Mouse (Mus musculus) lung, embryonic 14.5 days (tissue): Measurements from ENCODE around the gene Efcab12. TPM values are rescaled to one million over a fixed set of nuclear protein-coding genes. Genes with fewer than 3 reads are reported as not detected.

Experiments used
- ATAC-seq: fragments of 200-750 bp; cut with Nextera tagmentation; 2 replicates; pipeline ENCODE4 v1.8.0; 2017; ENCODE audit warnings: mild to moderate bottlenecking, moderate TSS enrichment, moderate library complexity; ENCODE audit not compliant: insufficient read depth
- DNase-seq: peaks from one replicate; pipeline ENCODE4 v3.0.0-alpha.2; 2015
- H3K27ac ChIP-seq: fragments of 300-500 bp; sonication (generic); 2 replicates; pipeline ENCODE4 v1.5.1; 2014; ENCODE audit warnings: low read depth, mild to moderate bottlenecking, moderate library complexity
- H3K27me3 ChIP-seq: fragments of 300-500 bp; sonication (generic); 2 replicates; pipeline ENCODE4 v1.6.1; 2014; ENCODE audit warnings: low read length, control low read depth; ENCODE audit not compliant: insufficient read depth
- H3K36me3 ChIP-seq: fragments of 300-500 bp; sonication (generic); 2 replicates; pipeline ENCODE4 v1.6.1; 2014; ENCODE audit warnings: control low read depth; ENCODE audit not compliant: insufficient read depth
- H3K4me1 ChIP-seq: fragments of 300-500 bp; sonication (generic); 2 replicates; pipeline ENCODE4 v1.6.1; 2014; ENCODE audit warnings: antibody characterized with exemption, control low read depth; ENCODE audit not compliant: insufficient read depth
- H3K4me2 ChIP-seq: fragments of 300-500 bp; sonication (generic); 2 replicates; pipeline ENCODE4 v1.6.1; 2014; ENCODE audit warnings: mild to moderate bottlenecking
- H3K4me3 ChIP-seq: fragments of 300-500 bp; sonication (generic); 2 replicates; pipeline ENCODE4 v1.5.1; 2014; ENCODE audit warnings: low read depth, low read length
- H3K9ac ChIP-seq: fragments of 300-500 bp; sonication (generic); 2 replicates; pipeline ENCODE4 v1.6.1; 2014
- H3K9me3 ChIP-seq: fragments of 300-500 bp; sonication (generic); 2 replicates; pipeline ENCODE4 v1.6.1; 2016; ENCODE audit warnings: low read depth, low read length, control low read depth
- CTCF ChIP-seq: IDR thresholded peaks from 2 replicates; pipeline ENCODE4 v1.5.1; 2016; ENCODE audit warnings: antibody characterized with exemption, low read depth
- WGBS: fragments of 180-500 bp; shearing (Covaris S2); extraction: QIAGEN DNeasy Blood & Tissue Kit; methylation state at CpG from one replicate; pipeline ENCODE4 v1.1.7; 2014; 5-methylcytosine and 5-hydroxymethylcytosine counted together
- polyA plus RNA-seq: library from polyadenylated mRNA; unstranded; fragments of >200 nt; fragmentation: Nextera tagmentation; extraction: Ambion mirVana; gene quantifications from 2 replicates; pipeline ENCODE4 v1.2.1, GENCODE M21; 2014

Gene Efcab12
- polyA plus RNA-seq, 1 experiment from 2014 or later = 0.87 TPM

DNA sequence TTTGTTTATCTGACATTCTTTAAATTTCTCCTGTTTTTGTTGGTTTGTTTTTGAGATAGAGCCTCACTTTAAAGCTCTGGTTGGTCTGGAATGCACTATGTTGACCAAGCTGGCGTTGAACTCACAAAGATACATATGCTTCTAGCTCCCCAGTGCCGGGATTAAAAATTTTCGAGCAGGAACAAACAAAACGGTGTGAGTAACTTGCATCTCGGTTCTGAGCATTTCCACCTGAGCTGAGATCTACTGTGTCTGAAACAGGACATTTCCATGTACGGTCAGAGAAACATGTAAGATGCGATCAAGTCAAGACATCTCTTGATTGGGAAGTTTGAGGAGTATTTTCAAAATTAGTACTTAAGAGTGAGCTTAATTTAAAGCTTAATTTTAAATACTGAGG, 15.8 kb upstream of the Efcab12 start:
- peak overlapping the region; percentile 82 for H3K4me2 ChIP-seq
- DNase-seq (peak; percentile 34), ATAC-seq (no peak)
- peak overlapping the region; percentile 91 for H3K27ac ChIP-seq
- no peak for TF ChIP-seq CTCF
- H3K4me1 ChIP-seq = peaks cover 27% of the 10 kb centered on the region
- H3K9ac ChIP-seq = peak overlapping the region; percentile 56
- peak overlapping the region; percentile 60 for H3K4me3 ChIP-seq
- H3K9me3 ChIP-seq = no peaks in the 10 kb centered on the region
- H3K36me3 ChIP-seq = peaks cover 9% of the 10 kb centered on the region
- 36% methylated on average over 7 of the region's 7 CpGs for WGBS
- H3K27me3 ChIP-seq = no peaks in the 10 kb centered on the region

DNA sequence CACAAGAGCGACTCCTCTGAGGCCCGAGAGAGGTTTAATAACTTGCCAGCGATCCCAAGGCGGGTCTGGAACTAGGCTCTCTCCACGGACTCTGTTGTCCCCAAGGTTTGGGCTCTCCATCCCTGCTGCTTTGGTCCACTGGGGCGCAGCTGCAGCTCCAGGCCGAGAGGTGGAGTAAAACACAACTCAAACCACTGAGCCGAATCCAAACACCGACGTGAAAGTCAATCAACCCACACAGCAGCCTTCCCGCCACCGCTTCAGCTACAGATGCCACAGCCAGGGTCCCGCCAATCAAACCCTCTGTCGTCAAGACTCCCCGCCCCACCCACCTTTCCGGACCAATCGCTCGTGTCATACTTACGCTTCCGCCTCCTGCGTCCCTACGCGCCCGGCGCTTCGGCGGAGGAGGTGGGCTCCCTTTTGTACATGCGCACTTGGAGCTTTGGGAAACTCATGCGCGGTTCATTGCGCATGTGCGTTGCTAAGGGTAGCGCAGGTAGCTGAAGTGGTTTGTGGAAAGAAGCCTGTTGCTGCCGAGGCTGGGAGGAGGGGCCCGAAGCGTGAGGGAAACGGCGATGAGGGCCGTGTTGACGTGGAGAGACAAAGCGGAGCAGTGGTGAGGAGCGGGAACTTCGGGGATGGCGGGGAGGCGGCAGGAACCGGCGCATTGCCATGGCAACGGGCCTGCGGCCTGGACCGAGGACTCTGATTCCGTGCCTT, 15.0 kb upstream of the Efcab12 start, which contains the start of the genes Mbd4 and Ift122:
Mbd4 (minus strand) TSS at position 281 of the 723 bp plus-strand sequence.
Ift122 (plus strand) TSS at position 380 of the 723 bp plus-strand sequence.
- WGBS = under 1% methylated on average over 49 of the region's 51 CpGs

DNA sequence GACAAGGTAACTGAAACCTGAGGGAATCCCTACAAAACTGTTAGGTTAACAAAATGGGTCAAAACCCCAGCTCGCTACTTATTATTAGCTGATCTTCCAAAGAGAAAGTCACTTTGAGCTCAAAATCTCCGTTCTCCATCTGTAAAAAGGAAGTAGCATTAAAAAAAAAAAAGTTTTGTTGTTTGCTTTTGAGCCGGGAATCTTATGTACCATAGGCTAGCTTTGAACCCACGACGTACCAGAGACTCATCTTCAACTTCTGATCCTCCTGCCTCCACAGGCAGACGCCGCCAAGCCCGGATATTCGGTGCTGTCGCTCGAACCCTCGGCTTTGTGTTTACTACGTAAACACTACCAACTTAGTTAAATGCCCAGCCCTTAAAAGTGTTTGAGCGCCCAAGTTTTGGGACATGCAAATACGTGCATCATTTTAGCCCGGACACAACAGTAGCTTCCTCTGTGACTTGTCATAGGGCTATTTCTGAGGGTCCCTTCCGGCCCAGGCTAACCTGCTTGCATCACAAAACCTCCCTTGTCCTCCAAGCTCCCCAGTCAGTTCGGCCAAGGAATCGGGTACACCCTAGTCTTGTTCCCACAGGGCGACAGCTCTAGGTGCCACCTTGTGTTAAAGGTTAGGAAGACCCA, 14.4 kb upstream of the Efcab12 start:
- H3K27me3 ChIP-seq = no peaks in the 10 kb centered on the region
- peak overlapping the region; percentile 94 for H3K27ac ChIP-seq
- no peaks in the 10 kb centered on the region for H3K9me3 ChIP-seq
- TF ChIP-seq CTCF = no peak
- ATAC-seq = no peak
- peaks cover 18% of the 10 kb centered on the region for H3K36me3 ChIP-seq
- 6% methylated on average over 20 of the region's 20 CpGs for WGBS
- H3K4me1 ChIP-seq = peaks cover 23% of the 10 kb centered on the region
- no peak for DNase-seq
- H3K4me2 ChIP-seq = peak overlapping the region; percentile 82
- peak overlapping the region; percentile 60 for H3K4me3 ChIP-seq
- peak overlapping the region; percentile 64 for H3K9ac ChIP-seq

More for the DNA sequence above, 15.0 kb upstream of the Efcab12 start, which contains the start of the genes Mbd4 and Ift122:
- Histone ChIP-seq H3K9ac (peak within 1 kb of the TSS; percentile 64), H3K4me2 (peak within 1 kb of the TSS; percentile 82), H3K27me3 (no peaks in the 10 kb centered on the region), H3K9me3 (no peaks in the 10 kb centered on the region), H3K36me3 (peaks cover 16% of the 10 kb centered on the region), H3K4me3 (peak within 1 kb of the TSS; percentile 60), H3K4me1 (peaks cover 26% of the 10 kb centered on the region), H3K27ac (peak within 1 kb of the TSS; percentile 94)
- peak; percentile 98 for ATAC-seq
- peak; percentile 100 for DNase-seq
- peak; percentile 71 for TF ChIP-seq CTCF

DNA sequence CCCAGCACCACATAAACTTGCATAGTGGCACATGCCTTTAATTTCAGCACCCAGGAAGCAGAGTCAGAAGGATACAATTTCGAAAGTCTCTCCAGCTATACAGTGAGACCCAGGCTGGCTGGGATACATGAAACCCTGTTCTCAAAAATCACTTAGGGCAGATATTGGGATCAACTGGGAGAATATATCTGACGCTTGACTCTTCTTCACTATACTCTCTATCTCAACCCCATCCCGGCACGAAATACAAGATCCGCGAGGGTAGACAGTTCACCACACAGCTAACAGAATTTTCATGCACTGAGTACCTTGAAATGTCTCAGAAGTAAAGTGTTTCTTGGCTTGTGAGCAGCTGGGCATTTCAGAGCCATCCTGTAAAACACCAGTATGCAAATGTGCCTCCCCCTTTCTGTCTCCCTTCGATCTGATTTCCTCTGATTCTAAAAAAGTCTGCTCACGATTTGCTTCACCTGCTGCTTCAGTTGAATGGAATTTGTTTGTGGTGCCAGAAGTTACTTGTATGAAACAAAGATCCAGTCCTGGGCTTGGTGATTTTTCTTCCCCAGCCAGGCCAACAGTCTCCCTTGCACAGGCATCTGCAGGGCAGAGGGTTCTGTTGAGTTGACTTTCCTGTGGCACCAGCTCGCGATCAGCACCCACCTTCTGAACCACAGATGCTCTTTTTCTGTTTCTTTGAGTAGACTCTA, 10.5 kb upstream of the Efcab12 start:
- peaks cover 29% of the 10 kb centered on the region for H3K36me3 ChIP-seq
- no peak overlapping the region for H3K4me3 ChIP-seq
- no peak for TF ChIP-seq CTCF
- no peaks in the 10 kb centered on the region for H3K27me3 ChIP-seq
- H3K4me2 ChIP-seq = no peak overlapping the region
- no peak overlapping the region for H3K9ac ChIP-seq
- no peaks in the 10 kb centered on the region for H3K9me3 ChIP-seq
- WGBS = 92% methylated on average over 10 of the region's 10 CpGs
- no peak for DNase-seq
- 0 out of 2 replicates have a peak, but pooled peaks cover under 1% of the 10 kb centered on the region for H3K4me1 ChIP-seq
- ATAC-seq = no peak
- H3K27ac ChIP-seq = no peak overlapping the region

DNA sequence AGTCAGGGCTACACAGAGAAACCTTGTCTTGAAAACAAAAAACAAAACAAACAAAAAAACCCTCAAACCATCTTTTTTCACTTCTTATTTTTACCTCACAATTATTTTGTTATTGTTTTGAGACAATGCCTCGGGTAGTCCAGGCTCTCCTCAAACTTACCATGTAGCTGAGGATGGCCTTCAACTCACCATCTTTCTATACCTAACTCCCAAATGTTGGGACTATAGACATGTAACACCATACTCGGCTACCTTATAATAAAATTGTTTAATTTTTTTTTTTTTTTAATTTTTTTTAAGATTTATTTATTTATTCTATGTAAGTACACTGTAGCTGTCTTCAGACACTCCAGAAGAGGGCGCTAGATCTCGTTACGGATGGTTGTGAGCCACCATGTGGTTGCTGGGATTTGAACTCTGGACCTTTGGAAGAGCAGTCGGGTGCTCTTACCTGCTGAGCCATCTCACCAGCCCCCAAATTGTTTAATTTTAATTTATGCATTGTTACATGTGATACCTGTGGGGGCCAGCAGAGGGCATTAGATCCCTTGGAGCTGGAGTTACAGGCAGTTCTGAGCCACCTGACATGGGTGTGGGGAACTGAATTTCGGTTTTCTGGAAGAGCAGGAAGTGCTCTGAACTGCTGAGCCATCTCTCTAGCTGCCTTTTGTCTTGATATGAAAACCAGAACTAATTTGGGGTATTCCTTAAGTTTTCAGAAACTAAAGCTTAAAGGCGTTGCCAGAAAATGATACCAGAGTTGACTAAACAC, 8.6 kb upstream of the Efcab12 start:
- peak; percentile 78 for DNase-seq
- Histone ChIP-seq H3K27me3 (no peaks in the 10 kb centered on the region), H3K4me1 (no peaks in the 10 kb centered on the region), H3K4me2 (no peak overlapping the region), H3K27ac (no peak overlapping the region), H3K9ac (no peak overlapping the region), H3K9me3 (no peaks in the 10 kb centered on the region), H3K36me3 (peaks cover 47% of the 10 kb centered on the region), H3K4me3 (no peak overlapping the region)
- whole genome bisulfite sequencing = 40% methylated on average over 6 of the region's 8 CpGs
- peak; percentile 52; the same call in 1 of the 2 replicates for ATAC-seq
- TF ChIP-seq CTCF = peak; percentile 76

DNA sequence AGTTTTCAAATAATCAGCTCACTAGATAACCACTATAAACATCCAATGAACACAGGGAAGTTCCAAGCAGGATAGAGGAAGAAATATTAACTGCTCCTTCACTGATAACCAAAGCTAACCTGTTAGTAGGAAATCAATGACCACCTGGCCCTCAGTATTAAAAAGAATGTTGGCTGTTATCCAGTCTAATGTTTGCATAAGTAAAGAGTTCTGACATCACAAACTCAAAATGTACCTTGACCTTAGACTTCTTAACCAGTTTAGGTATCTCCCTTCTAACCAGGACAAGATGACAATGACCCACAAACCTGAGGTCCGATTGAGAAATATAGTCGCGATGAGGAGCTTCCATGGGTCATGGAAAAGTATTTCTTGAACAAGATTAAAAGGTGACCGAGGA, 6.8 kb upstream of the Efcab12 start:
- no peaks in the 10 kb centered on the region for H3K9me3 ChIP-seq
- H3K4me3 ChIP-seq = no peak overlapping the region
- H3K4me1 ChIP-seq = no peaks in the 10 kb centered on the region
- no peak overlapping the region for H3K4me2 ChIP-seq
- H3K9ac ChIP-seq = no peak overlapping the region
- H3K27me3 ChIP-seq = no peaks in the 10 kb centered on the region
- ATAC-seq (no peak), DNase-seq (no peak)
- TF ChIP-seq CTCF = no peak
- H3K27ac ChIP-seq = no peak overlapping the region
- H3K36me3 ChIP-seq = peaks cover 47% of the 10 kb centered on the region
- WGBS = 89% methylated on average over 4 of the region's 4 CpGs
